Mouse (Mus musculus) megakaryocyte, adult 5-6 weeks (primary cell): ENCODE data around the gene Pex14. TPM values are rescaled to one million over a fixed set of nuclear protein-coding genes. Genes with fewer than 3 reads are reported as not detected.

Experiments used
- ATAC-seq: 2 replicates; pipeline ENCODE4 v1.8.0; 2016; ENCODE audit warnings: mild to moderate bottlenecking, inconsistent platforms; ENCODE audit not compliant: poor library complexity, severe bottlenecking
- total RNA-seq, 2 experiments: library from RNA; stranded (forward) in 1 of 2; stranded (reverse) in 1 of 2; fragments of 153-499, 151-499 nt in 1 of 2; fragments of 221-1000, 200-1000 nt in 1 of 2; gene quantifications; 2 replicates each; pipeline versions ENCODE4 v1.2.3 to v1.2.4; 2015 to 2017

Pex14 gene
- total RNA-seq, 2 experiments from 2014 or later, result 7.7 to 10.7 TPM

GRCm38 (mm10) chr4:148923976-148924375 lies 175.7 kb downstream of the Pex14 start:
- ATAC-seq, result no peak

- ATAC-seq, result no peak
Observed at GRCm38 (mm10) chr4:148923414-148923813, 176.3 kb downstream of the Pex14 start.

GRCm38 (mm10) chr4:148922221-148922700 lies 177.4 kb downstream of the Pex14 start:
- ATAC-seq, result no peak

GRCm38 (mm10) chr4:148920610-148921009 lies 179.1 kb downstream of the Pex14 start:
- ATAC-seq, result no peak

- no peak for ATAC-seq
Observed at GRCm38 (mm10) chr4:148918707-148919447, 180.8 kb downstream of the Pex14 start.

- no peak for ATAC-seq
Observed at GRCm38 (mm10) chr4:148915849-148916248, 183.8 kb downstream of the Pex14 start.

- ATAC-seq, result peak; percentile 27; the same call in 1 of the 2 replicates
Observed at GRCm38 (mm10) chr4:148914863-148915622, 184.6 kb downstream of the Pex14 start.

GRCm38 (mm10) chr4:148912826-148913590 lies 186.7 kb downstream of the Pex14 start:
- no peak for ATAC-seq

GRCm38 (mm10) chr4:148912134-148912533 lies 187.5 kb downstream of the Pex14 start:
- no peak for ATAC-seq

Other genes starting within 250 kb of the Pex14 start
- 11.5 and 14.6 TPM in 2 replicates for gene Dffa, start 4.3 kb upstream of the Pex14 start, total RNA-seq (2015)
- gene Dffa, start 4.3 kb upstream of the Pex14 start, total RNA-seq (2017), result 14.8 and 16.7 TPM in 2 replicates
- gene Cort, start 26.9 kb upstream of the Pex14 start, total RNA-seq (2015), result not detected in 2 replicates
- gene Cort, start 26.9 kb upstream of the Pex14 start, total RNA-seq (2017), result 0.51 TPM in 1 of 2 replicates, not detected in the other
- gene Cenps, start 37.8 kb upstream of the Pex14 start, total RNA-seq (2015), result 13.0 and 15.8 TPM in 2 replicates
- gene Cenps, start 37.8 kb upstream of the Pex14 start, total RNA-seq (2017), result 7.7 and 18.6 TPM in 2 replicates
- 163 and 175 TPM in 2 replicates for gene Pgd, start 66.9 kb upstream of the Pex14 start, total RNA-seq (2015)
- 146 and 161 TPM in 2 replicates for gene Pgd, start 66.9 kb upstream of the Pex14 start, total RNA-seq (2017)
- gene Kif1b, start 207.8 kb upstream of the Pex14 start, total RNA-seq (2015), result 25.6 and 26.3 TPM in 2 replicates
- gene Kif1b, start 207.8 kb upstream of the Pex14 start, total RNA-seq (2017), result 30.2 and 37.3 TPM in 2 replicates